Mouse (Mus musculus) midbrain, embryonic 16.5 days (tissue): ENCODE data around the gene Fnip2. TPM values are rescaled to one million over a fixed set of nuclear protein-coding genes. Genes with fewer than 3 reads are reported as not detected.

Experiments
- ATAC-seq: fragments of 200-750 bp; cut with Nextera tagmentation; 2 replicates; pipeline ENCODE4 v1.8.0; 2017; ENCODE audit warnings: moderate TSS enrichment
- H3K27ac ChIP-seq: fragments of 300-500 bp; sonication (generic); 2 replicates; pipeline ENCODE4 v1.5.1; 2014; ENCODE audit warnings: mild to moderate bottlenecking, low read length, mixed read lengths
- H3K27me3 ChIP-seq: fragments of 300-500 bp; sonication (generic); 2 replicates; pipeline ENCODE4 v1.6.1; 2014; ENCODE audit warnings: low read depth, low read length, mixed read lengths; ENCODE audit not compliant: control insufficient read depth, insufficient read depth
- H3K36me3 ChIP-seq: fragments of 300-500 bp; sonication (generic); 2 replicates; pipeline ENCODE4 v1.6.1; 2014; ENCODE audit warnings: mild to moderate bottlenecking, low read length, moderate library complexity, mixed read lengths; ENCODE audit not compliant: control insufficient read depth, insufficient read depth
- H3K4me1 ChIP-seq: fragments of 300-500 bp; sonication (generic); 2 replicates; pipeline ENCODE4 v1.6.1; 2014; ENCODE audit warnings: mild to moderate bottlenecking, low read length, mixed read lengths; ENCODE audit not compliant: control insufficient read depth, insufficient read depth
- H3K4me2 ChIP-seq: fragments of 300-500 bp; sonication (generic); 2 replicates; pipeline ENCODE4 v1.6.1; 2014; ENCODE audit warnings: mild to moderate bottlenecking, low read length, mixed read lengths
- H3K4me3 ChIP-seq: fragments of 300-500 bp; sonication (generic); 2 replicates; pipeline ENCODE4 v1.5.1; 2014; ENCODE audit warnings: low read depth, mild to moderate bottlenecking, low read length, moderate library complexity, mixed read lengths
- H3K9ac ChIP-seq: fragments of 300-500 bp; sonication (generic); 2 replicates; pipeline ENCODE4 v1.6.1; 2014; ENCODE audit warnings: low read depth, low read length, mixed read lengths
- H3K9me3 ChIP-seq: fragments of 300-500 bp; sonication (generic); replicated peaks from 2 replicates; pipeline ENCODE4 v1.6.1; 2014; ENCODE audit warnings: mild to moderate bottlenecking, low read length, mixed read lengths; ENCODE audit not compliant: control insufficient read depth, poor library complexity, severe bottlenecking
- WGBS: fragments of 180-500 bp; shearing (Covaris S2); extraction: QIAGEN DNeasy Blood & Tissue Kit; methylation state at CpG from one replicate; pipeline ENCODE4 v1.1.7; 2014; 5-methylcytosine and 5-hydroxymethylcytosine counted together
- polyA plus RNA-seq: library from polyadenylated mRNA; unstranded; fragments of >200 nt; fragmentation: Nextera tagmentation; extraction: Ambion mirVana; gene quantifications from 2 replicates; pipeline ENCODE4 v1.2.1, GENCODE M21; 2015

The Fnip2 gene
- polyA plus RNA-seq, 1 experiment from 2014 or later = 6.9 TPM

DNA sequence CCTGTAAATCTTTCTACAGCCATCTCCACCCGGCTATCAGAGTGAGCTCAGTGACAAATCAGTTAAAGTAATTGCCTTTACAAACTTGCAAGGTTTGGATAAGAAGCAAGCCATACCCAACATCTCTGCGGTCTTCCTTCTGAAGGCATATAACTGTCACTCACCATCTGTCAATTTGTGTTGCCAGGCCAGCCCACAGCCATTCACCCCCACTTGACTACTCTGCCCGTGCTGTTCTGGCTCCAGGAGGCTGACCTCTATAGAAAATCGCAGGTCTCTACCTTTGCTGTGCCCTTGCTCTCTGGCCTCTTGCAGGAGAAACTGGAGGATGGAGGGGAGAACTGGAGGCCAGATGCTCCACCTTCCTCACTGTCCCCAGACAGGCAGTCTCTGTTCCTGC is 88.7 kb downstream of the Fnip2 start:
- H3K9me3 ChIP-seq = no peaks in the 10 kb centered on the region; the same call in 1 of the 2 replicates
- no peak overlapping the region for H3K9ac ChIP-seq
- no peak overlapping the region for H3K27ac ChIP-seq
- ATAC-seq = no peak
- H3K36me3 ChIP-seq = peaks cover 12% of the 10 kb centered on the region
- H3K4me2 ChIP-seq = no peak overlapping the region
- no peak overlapping the region for H3K4me3 ChIP-seq
- WGBS = 86% methylated on average over 4 of the region's 4 CpGs
- no peaks in the 10 kb centered on the region for H3K27me3 ChIP-seq
- H3K4me1 ChIP-seq = peaks cover 8% of the 10 kb centered on the region; the same call in 1 of the 2 replicates

- Histone ChIP-seq H3K27me3 (no peaks in the 10 kb centered on the region), H3K4me1 (peaks cover 8% of the 10 kb centered on the region; the same call in 1 of the 2 replicates), H3K27ac (no peak overlapping the region), H3K4me2 (no peak overlapping the region), H3K4me3 (no peak overlapping the region), H3K36me3 (peaks cover 12% of the 10 kb centered on the region), H3K9ac (no peak overlapping the region), H3K9me3 (no peaks in the 10 kb centered on the region; the same call in 1 of the 2 replicates)
- no peak for ATAC-seq
- 92% methylated on average over 8 of the region's 8 CpGs for WGBS
These were observed 89.2 kb downstream of the Fnip2 start for GRCm38 (mm10) chr3:79478400-79478799.

- Histone ChIP-seq H3K4me1 (peaks cover 8% of the 10 kb centered on the region; the same call in 1 of the 2 replicates), H3K9ac (no peak overlapping the region), H3K4me2 (no peak overlapping the region), H3K27ac (no peak overlapping the region), H3K9me3 (no peaks in the 10 kb centered on the region), H3K36me3 (peaks cover 8% of the 10 kb centered on the region), H3K4me3 (no peak overlapping the region), H3K27me3 (no peaks in the 10 kb centered on the region)
- ATAC-seq = no peak
- 87% methylated on average over 2 of the region's 2 CpGs for WGBS
These were observed 91.6 kb downstream of the Fnip2 start for GRCm38 (mm10) chr3:79475980-79476379.

DNA sequence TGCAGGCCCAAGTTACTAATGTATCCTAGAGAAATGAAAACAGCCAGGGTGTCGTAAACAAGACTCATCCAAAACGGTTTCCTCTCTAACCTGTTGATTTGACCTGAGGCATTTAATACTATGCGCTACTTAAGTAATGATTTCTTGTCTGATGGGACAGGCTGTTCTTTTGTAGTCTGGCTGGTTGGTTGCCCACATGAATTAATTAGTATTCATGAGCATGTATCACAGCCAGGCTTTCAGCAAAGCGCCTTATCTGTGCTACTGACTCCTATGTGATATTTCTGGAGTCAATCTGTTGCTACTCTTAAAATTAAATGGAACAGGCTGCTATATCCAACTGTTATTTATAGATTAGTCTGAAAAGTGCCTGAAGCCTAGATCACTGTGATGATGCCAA is 92.7 kb downstream of the Fnip2 start:
- H3K4me1 ChIP-seq = peaks cover 8% of the 10 kb centered on the region; the same call in 1 of the 2 replicates
- peak; percentile 77 for ATAC-seq
- H3K27ac ChIP-seq = no peak overlapping the region
- 30% methylated on average over 4 of the region's 4 CpGs for WGBS
- no peaks in the 10 kb centered on the region for H3K9me3 ChIP-seq
- peaks cover 6% of the 10 kb centered on the region for H3K36me3 ChIP-seq
- no peak overlapping the region for H3K4me2 ChIP-seq
- no peak overlapping the region for H3K4me3 ChIP-seq
- no peak overlapping the region for H3K9ac ChIP-seq
- H3K27me3 ChIP-seq = no peaks in the 10 kb centered on the region

GRCm38 (mm10) chr3:79472362-79472761 is 95.2 kb downstream of the Fnip2 start:
- no peak for ATAC-seq
- H3K4me2 ChIP-seq = no peak overlapping the region
- no peaks in the 10 kb centered on the region for H3K27me3 ChIP-seq
- H3K36me3 ChIP-seq = peaks cover 6% of the 10 kb centered on the region; the same call in 1 of the 2 replicates
- WGBS = 92% methylated on average over 5 of the region's 5 CpGs
- H3K4me1 ChIP-seq = peaks cover 8% of the 10 kb centered on the region; the same call in 1 of the 2 replicates
- H3K9ac ChIP-seq = no peak overlapping the region
- H3K27ac ChIP-seq = no peak overlapping the region
- H3K9me3 ChIP-seq = no peaks in the 10 kb centered on the region
- no peak overlapping the region for H3K4me3 ChIP-seq

DNA sequence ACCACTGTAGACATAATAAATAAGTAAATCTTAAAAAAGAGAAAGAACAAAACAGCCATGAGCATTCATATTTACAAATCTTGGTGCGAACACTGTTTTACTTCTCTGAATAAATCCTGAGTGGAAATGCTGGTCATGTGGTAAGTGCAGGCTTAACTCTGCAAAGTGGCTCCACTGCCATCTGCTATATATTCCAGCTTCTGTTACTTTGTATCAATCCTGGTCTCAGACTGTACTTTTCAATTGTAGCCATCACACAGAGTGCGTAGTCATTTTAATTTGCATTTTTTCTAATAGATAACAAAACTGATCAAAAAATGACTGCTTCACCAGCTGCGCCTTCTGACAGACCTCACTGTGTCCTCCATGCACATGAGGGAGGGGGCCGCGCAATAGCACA is 98.2 kb downstream of the Fnip2 start:
- Histone ChIP-seq H3K4me2 (no peak overlapping the region), H3K9me3 (no peaks in the 10 kb centered on the region), H3K27me3 (no peaks in the 10 kb centered on the region), H3K4me3 (no peak overlapping the region), H3K9ac (no peak overlapping the region), H3K4me1 (no peaks in the 10 kb centered on the region), H3K36me3 (peaks cover 10% of the 10 kb centered on the region; the same call in 1 of the 2 replicates), H3K27ac (no peak overlapping the region)
- ATAC-seq = no peak
- WGBS = 98% methylated on average over 5 of the region's 5 CpGs

GRCm38 (mm10) chr3:79458651-79459275 is 108.8 kb downstream of the Fnip2 start:
- no peak overlapping the region for H3K4me2 ChIP-seq
- no peaks in the 10 kb centered on the region for H3K9me3 ChIP-seq
- no peaks in the 10 kb centered on the region for H3K4me1 ChIP-seq
- H3K27me3 ChIP-seq = no peaks in the 10 kb centered on the region
- H3K9ac ChIP-seq = no peak overlapping the region
- no peak for ATAC-seq
- H3K36me3 ChIP-seq = peaks cover 22% of the 10 kb centered on the region
- WGBS = 90% methylated on average over 14 of the region's 14 CpGs
- H3K4me3 ChIP-seq = no peak overlapping the region
- H3K27ac ChIP-seq = no peak overlapping the region

DNA sequence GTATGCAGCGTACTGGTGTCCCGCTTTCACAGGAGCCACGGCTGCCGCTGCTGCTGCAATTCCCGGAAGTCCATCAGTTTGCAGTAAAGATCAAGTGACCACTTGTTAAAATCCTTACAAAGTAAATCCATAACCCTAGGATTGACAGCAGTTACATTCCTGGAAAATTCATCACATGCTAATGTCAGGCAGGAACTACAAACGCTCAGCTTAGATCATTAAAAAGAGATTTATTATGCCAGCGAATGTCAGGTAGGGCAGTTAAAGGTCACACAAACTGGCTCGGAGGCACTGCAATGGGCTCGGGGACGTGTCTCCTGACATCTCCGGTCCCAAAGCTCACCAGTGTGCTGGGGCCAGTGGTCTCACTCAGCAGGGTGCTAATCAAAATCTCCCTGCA is 111.8 kb downstream of the Fnip2 start:
- Histone ChIP-seq H3K27ac (no peak overlapping the region), H3K4me1 (no peaks in the 10 kb centered on the region), H3K9ac (no peak overlapping the region), H3K36me3 (peaks cover 13% of the 10 kb centered on the region; the same call in 1 of the 2 replicates), H3K9me3 (no peaks in the 10 kb centered on the region), H3K27me3 (no peaks in the 10 kb centered on the region), H3K4me3 (no peak overlapping the region), H3K4me2 (no peak overlapping the region)
- 75% methylated on average over 11 of the region's 11 CpGs for WGBS
- no peak for ATAC-seq

DNA sequence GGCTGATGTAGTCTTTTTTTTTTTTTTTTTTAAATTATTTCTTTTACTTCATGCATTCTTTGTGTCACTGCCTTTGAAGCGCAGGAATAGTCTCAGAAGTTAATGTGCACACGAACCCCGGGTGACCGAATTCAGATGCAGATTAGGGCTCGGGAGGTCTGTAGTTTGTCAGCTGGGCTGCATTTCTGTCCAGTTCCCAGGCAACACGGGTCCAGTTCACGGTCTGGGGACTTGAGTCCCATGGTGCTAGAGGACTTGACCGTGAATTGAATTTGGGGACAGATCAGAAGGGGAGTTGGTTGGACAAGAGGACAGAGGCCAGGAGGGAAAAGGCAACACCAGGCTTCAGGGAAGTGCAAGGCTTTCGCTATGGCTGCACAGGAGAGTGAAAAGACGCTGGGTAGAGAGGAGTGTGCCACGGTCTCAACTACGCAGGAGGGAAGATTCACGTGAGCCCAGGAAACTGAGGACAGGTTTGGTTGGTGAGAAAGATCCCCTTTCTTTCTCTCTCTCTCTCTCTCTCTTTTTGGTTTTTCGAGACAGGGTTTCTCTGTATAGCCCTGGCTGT is 114.8 kb downstream of the Fnip2 start:
- H3K36me3 ChIP-seq = 0 out of 2 replicates have a peak, but pooled peaks cover 6% of the 10 kb centered on the region
- no peak overlapping the region for H3K4me3 ChIP-seq
- H3K27ac ChIP-seq = no peak overlapping the region
- no peak; the same call in 1 of the 2 replicates for ATAC-seq
- no peak overlapping the region for H3K9ac ChIP-seq
- no peaks in the 10 kb centered on the region for H3K9me3 ChIP-seq
- WGBS = 17% methylated on average over 13 of the region's 14 CpGs
- H3K27me3 ChIP-seq = no peaks in the 10 kb centered on the region
- H3K4me1 ChIP-seq = no peaks in the 10 kb centered on the region
- no peak overlapping the region for H3K4me2 ChIP-seq
